Mouse (Mus musculus) heart, postnatal 0 days (tissue): ENCODE measurements at regions not wholly inside any gene's neighbourhood (a gene's known extent, or its start where the extent isn't known, plus 50 kb on each side); places are given as distances from the start of the nearest gene placed in this dataset.
A peak's percentile ranks its signal among the peaks of the same experiment; 100 is the strongest.

Experiments
- ATAC-seq: fragments of 200-750 bp; cut with Nextera tagmentation; 2 replicates; pipeline ENCODE4 v1.8.0; 2017; ENCODE audit warnings: low read depth, moderate number of reproducible peaks, moderate library complexity; ENCODE audit not compliant: insufficient read depth
- DNase-seq: peaks from one replicate; pipeline ENCODE4 v3.0.0-alpha.2; 2016; ENCODE audit warnings: low spot score
- H3K27ac ChIP-seq: fragments of 300-500 bp; sonication (generic); 2 replicates; pipeline ENCODE4 v1.5.1; 2014; ENCODE audit warnings: low read depth, mild to moderate bottlenecking
- H3K27me3 ChIP-seq: fragments of 300-500 bp; sonication (generic); 2 replicates; pipeline ENCODE4 v1.6.1; 2014; ENCODE audit warnings: low read length, mixed read lengths; ENCODE audit not compliant: control insufficient read depth, insufficient read depth
- H3K36me3 ChIP-seq: fragments of 300-500 bp; sonication (generic); replicated peaks from 2 replicates; pipeline ENCODE4 v1.6.1; 2014; ENCODE audit warnings: low read length, mixed read lengths; ENCODE audit not compliant: control insufficient read depth, insufficient read depth
- H3K4me1 ChIP-seq: fragments of 300-500 bp; sonication (generic); 2 replicates; pipeline ENCODE4 v1.6.1; 2014; ENCODE audit warnings: antibody characterized with exemption; ENCODE audit not compliant: control insufficient read depth, insufficient read depth
- H3K4me2 ChIP-seq: fragments of 300-500 bp; sonication (generic); 2 replicates; pipeline ENCODE4 v1.6.1; 2014; ENCODE audit warnings: low read depth, mild to moderate bottlenecking, low read length, moderate library complexity
- H3K4me3 ChIP-seq: fragments of 300-500 bp; sonication (generic); 2 replicates; pipeline ENCODE4 v1.5.1; 2014; ENCODE audit warnings: low read depth, low read length
- H3K9ac ChIP-seq: fragments of 300-500 bp; sonication (generic); replicated peaks from 2 replicates; pipeline ENCODE4 v1.6.1; 2014; ENCODE audit warnings: low read depth, low read length, mixed read lengths
- H3K9me3 ChIP-seq: fragments of 300-500 bp; sonication (generic); replicated peaks from 2 replicates; pipeline ENCODE4 v1.6.1; 2016; ENCODE audit warnings: low read length; ENCODE audit not compliant: control insufficient read depth
- CTCF ChIP-seq: IDR thresholded peaks from 2 replicates; pipeline ENCODE4 v1.5.1; 2016; ENCODE audit warnings: antibody characterized with exemption, control low read depth, low read depth
- EP300 ChIP-seq: IDR thresholded peaks from 2 replicates; pipeline ENCODE4 v1.6.1; 2016; ENCODE audit warnings: antibody characterized with exemption, low read depth
- WGBS: fragments of 180-500 bp; shearing (Covaris S2); extraction: QIAGEN DNeasy Blood & Tissue Kit; methylation state at CpG from one replicate; pipeline ENCODE4 v1.1.7; 2014; 5-methylcytosine and 5-hydroxymethylcytosine counted together

- 60% methylated on average over 6 of the region's 6 CpGs for WGBS
- TF ChIP-seq CTCF, result no peak
- no peak for TF ChIP-seq EP300
- no peak for ATAC-seq
- H3K27me3 ChIP-seq, result no peaks in the 10 kb centered on the region
- H3K9ac ChIP-seq, result no peak overlapping the region
- no peak overlapping the region for H3K4me2 ChIP-seq
- no peaks in the 10 kb centered on the region for H3K36me3 ChIP-seq
- no peaks in the 10 kb centered on the region for H3K4me1 ChIP-seq
- no peak for DNase-seq
- H3K9me3 ChIP-seq, result 0 out of 2 replicates have a peak, but pooled peaks cover 1% of the 10 kb centered on the region
- H3K4me3 ChIP-seq, result no peak overlapping the region
- no peak overlapping the region for H3K27ac ChIP-seq
Observed at GRCm38 (mm10) chr16:46982910-46983600, 484.7 kb upstream of the Nectin3 start.

GRCm38 (mm10) chr16:46982272-46982909 lies 484.1 kb upstream of the Nectin3 start:
- Histone ChIP-seq H3K4me2 (no peak overlapping the region), H3K9ac (no peak overlapping the region), H3K27ac (no peak overlapping the region), H3K9me3 (no peaks in the 10 kb centered on the region), H3K27me3 (no peaks in the 10 kb centered on the region), H3K4me1 (no peaks in the 10 kb centered on the region), H3K36me3 (no peaks in the 10 kb centered on the region), H3K4me3 (no peak overlapping the region)
- WGBS, result 70% methylated on average over 5 of the region's 5 CpGs
- TF ChIP-seq CTCF (no peak), EP300 (no peak)
- DNase-seq, result no peak
- no peak for ATAC-seq

GRCm38 (mm10) chr16:46965741-46966140 lies 467.4 kb upstream of the Nectin3 start:
- Histone ChIP-seq H3K27ac (no peak overlapping the region), H3K4me2 (no peak overlapping the region), H3K4me1 (no peaks in the 10 kb centered on the region), H3K9ac (no peak overlapping the region), H3K9me3 (no peaks in the 10 kb centered on the region), H3K4me3 (no peak overlapping the region), H3K27me3 (no peaks in the 10 kb centered on the region), H3K36me3 (no peaks in the 10 kb centered on the region)
- no peak for TF ChIP-seq CTCF
- no peak for TF ChIP-seq EP300
- no peak for ATAC-seq
- WGBS, result 76% methylated on average over 7 of the region's 7 CpGs
- no peak for DNase-seq

DNA sequence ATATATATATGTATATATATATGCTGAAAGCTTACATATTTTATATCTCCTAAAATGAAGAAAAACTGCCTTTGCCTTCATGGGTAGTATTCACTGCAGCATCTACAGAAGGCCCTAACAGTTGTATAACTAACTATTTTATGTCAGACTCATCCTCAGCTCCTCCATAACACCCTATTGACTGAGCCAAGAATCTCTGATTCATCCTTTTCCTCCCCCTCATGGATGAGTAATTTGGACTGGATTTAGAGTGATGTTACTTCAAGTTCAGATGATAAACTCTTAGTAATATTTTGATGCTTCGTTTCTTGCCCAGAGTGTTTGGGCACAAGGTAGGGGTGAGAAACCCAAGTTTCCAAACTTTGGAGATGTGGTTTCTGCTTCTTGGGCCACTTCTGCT lies 458.7 kb upstream of the Nectin3 start:
- Histone ChIP-seq H3K9me3 (no peaks in the 10 kb centered on the region), H3K9ac (no peak overlapping the region), H3K27me3 (no peaks in the 10 kb centered on the region), H3K4me2 (no peak overlapping the region), H3K4me3 (no peak overlapping the region), H3K36me3 (no peaks in the 10 kb centered on the region), H3K4me1 (no peaks in the 10 kb centered on the region), H3K27ac (no peak overlapping the region)
- 67% methylated on average over 1 of the region's 1 CpGs for WGBS
- DNase-seq (no peak), ATAC-seq (no peak)
- TF ChIP-seq EP300, result no peak
- no peak for TF ChIP-seq CTCF

DNA sequence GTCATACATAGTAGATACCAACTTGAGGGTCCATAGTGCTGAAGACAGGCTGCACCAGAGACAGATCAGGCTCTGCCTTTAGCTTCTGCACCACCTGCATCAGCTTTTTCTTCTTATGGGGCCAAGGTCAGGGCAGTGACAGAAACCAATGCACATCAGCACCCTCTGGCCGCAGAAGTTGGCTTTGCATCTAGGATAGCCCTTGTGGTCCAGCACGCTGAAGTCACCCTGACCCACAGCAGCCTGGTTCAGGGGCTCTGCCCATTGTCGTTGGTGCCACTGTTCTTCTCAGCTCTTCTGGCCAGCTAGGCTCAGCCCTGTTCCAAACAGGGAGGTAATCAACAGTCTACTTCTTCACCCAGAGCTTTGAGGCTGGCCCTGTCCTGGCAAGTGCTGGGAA lies 427.7 kb upstream of the Nectin3 start:
- ATAC-seq (no peak), DNase-seq (no peak)
- TF ChIP-seq EP300 (no peak), CTCF (peak; percentile 28; the same call in 1 of the 2 replicates)

More for the DNA sequence above, 427.7 kb upstream of the Nectin3 start:
- H3K9ac ChIP-seq, result no peak overlapping the region
- no peaks in the 10 kb centered on the region for H3K27me3 ChIP-seq
- H3K36me3 ChIP-seq, result no peaks in the 10 kb centered on the region
- WGBS, result 64% methylated on average over 3 of the region's 3 CpGs
- no peak overlapping the region for H3K4me3 ChIP-seq
- H3K27ac ChIP-seq, result no peak overlapping the region
- H3K9me3 ChIP-seq, result no peaks in the 10 kb centered on the region
- no peaks in the 10 kb centered on the region for H3K4me1 ChIP-seq
- H3K4me2 ChIP-seq, result no peak overlapping the region
